Mouse (Mus musculus): ENCODE results near the gene Igf2bp3.
A peak's percentile ranks its signal among the peaks of the same experiment; 100 is the strongest.

Igf2bp3 gene

GRCm38 (mm10) chr6:49132352-49133090, 82.2 kb downstream of the Igf2bp3 start:
- no peak for DNase-seq (ENCODE audit: low spot score)

GRCm38 (mm10) chr6:49131855-49132254, 82.9 kb downstream of the Igf2bp3 start:
- no peak for DNase-seq (ENCODE audit: low spot score)

DNA sequence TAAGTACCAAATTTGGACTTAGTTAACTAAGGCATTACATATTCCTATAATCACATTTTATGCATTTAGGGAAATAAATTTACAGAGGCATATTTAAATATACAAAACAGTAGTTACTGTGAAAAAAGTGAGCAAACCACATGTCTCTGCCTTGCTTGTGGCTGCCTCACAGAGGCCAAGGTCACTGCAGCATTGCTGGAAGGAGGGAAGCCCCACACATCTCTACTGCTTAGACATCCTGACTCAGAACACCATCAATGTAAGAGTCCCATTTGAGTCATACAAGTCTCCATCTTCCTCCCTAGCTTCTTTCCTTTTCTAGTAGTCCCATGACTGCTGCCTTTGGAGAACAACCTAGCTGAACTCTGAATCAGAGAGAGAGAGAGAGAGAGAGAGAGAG, 84.4 kb downstream of the Igf2bp3 start:
- DNase-seq (ENCODE audit: low spot score): no peak

GRCm38 (mm10) chr6:49120370-49120769, 94.4 kb downstream of the Igf2bp3 start:
- DNase-seq (ENCODE audit: low spot score): no peak

GRCm38 (mm10) chr6:49119462-49120135, 95.2 kb downstream of the Igf2bp3 start:
- no peak for DNase-seq (ENCODE audit: low spot score)

DNA sequence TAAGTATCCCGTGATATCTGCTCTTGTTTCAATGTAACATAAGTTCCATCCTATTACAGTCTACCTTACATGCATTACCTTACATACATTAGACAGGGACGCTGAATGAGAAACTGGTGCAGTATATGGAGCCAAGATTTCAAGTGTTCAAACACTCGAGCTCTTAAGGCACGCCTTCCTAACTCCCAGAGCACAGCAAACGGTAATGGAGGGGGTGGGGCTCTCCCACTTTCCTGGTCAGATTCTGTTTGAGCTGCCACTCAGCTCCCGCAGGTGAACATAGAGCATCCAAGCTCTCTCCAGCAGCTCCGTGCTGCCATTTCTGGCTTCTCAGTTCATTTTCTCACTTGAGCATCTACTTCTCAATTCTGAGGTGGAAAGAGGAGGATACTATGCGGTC, 96.3 kb downstream of the Igf2bp3 start:
- no peak for DNase-seq (ENCODE audit: low spot score)

- no peak for DNase-seq (ENCODE audit: low spot score)
Measured at GRCm38 (mm10) chr6:49116241-49116640, 98.5 kb downstream of the Igf2bp3 start.

DNA sequence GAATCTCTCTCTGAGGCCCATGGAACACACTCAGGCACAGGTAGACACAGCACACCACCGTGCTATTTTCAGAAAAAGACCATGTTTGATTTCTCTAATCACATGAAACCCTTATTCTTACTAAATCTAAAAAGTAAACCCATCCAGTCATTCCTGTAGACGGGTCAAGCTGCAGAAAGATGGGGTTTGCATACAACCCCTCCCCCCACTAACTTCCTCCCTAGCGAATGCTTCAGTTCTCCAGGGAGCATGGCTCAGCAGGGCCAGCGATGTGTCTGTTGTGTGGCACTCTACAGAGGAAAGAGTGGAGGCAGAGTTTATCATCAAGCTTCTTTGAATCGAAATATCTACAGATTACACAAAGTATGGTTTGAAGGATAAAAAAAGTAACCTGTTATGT, 99.2 kb downstream of the Igf2bp3 start:
- no peak for DNase-seq (ENCODE audit: low spot score)

DNA sequence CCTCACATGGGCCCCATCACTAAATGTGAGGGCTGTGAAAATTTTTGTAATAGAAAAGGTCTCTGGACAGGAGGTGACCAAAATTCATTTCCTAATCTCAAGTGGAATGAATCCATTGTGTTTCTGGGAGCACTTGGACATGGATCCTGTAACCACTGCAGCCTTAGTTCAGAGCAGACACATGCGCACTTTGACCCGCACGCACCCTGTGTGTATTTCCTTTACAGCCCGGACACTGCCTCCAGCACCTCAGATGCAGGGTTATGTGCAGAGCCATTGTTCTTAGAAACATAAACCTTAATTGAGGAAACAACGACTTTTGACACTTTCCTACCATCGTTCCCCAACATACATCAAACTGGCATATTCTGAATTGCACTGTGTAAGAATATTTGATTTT, 100.3 kb downstream of the Igf2bp3 start:
- DNase-seq (ENCODE audit: low spot score): no peak

DNA sequence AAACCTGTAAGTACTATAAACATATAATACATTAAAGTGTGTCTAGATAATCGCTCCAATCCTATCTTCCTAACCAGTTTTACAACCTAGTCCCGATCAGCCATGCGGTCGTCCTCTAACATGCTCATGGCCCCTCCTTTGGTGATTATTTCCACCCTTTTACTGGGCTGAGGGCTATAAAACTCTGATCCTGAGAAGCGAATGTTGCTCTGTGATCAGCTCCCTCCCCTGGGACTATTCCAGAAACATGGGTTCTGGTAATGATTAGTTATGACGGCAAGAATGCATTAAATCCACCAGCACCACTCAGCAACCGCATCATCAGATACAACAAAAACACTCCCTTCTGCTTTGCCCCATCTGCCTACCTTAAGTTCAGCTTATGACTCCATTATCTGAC, 100.9 kb downstream of the Igf2bp3 start:
- no peak for DNase-seq (ENCODE audit: low spot score)

GRCm38 (mm10) chr6:49109196-49109595, 105.6 kb downstream of the Igf2bp3 start:
- no peak for DNase-seq (ENCODE audit: low spot score)

- no peak for DNase-seq (ENCODE audit: low spot score)
Measured at GRCm38 (mm10) chr6:49106746-49107500, 107.8 kb downstream of the Igf2bp3 start.

DNA sequence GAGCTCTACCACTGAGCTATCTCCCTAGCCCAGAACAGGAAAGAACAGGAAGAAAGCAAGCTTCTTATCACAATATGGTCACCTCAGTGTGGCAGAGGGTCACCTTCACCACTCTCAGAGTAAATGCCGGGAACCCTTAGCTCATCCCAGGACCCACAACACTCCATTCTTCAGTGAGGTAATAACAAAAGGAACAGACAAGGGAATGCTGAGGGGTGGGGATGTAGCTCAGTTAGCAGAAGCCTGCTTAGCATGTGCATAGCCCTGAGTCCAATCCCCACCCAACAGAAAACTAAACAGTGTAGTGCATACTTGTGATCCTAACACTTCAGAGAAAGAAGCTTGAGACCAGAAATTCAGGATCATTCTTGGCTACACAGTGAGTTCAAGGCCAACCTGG, 115.7 kb downstream of the Igf2bp3 start:
- DNase-seq (ENCODE audit: low spot score): no peak

GRCm38 (mm10) chr6:49097596-49098110, 117.1 kb downstream of the Igf2bp3 start:
- DNase-seq (ENCODE audit: low spot score): no peak

GRCm38 (mm10) chr6:49096933-49097461, 117.8 kb downstream of the Igf2bp3 start:
- peak; percentile 89 for DNase-seq (ENCODE audit: low spot score)

- DNase-seq (ENCODE audit: low spot score): peak; percentile 73
Measured at GRCm38 (mm10) chr6:49096421-49096820, 118.3 kb downstream of the Igf2bp3 start.

GRCm38 (mm10) chr6:49094968-49095367, 119.8 kb downstream of the Igf2bp3 start:
- no peak for DNase-seq (ENCODE audit: low spot score)

DNA sequence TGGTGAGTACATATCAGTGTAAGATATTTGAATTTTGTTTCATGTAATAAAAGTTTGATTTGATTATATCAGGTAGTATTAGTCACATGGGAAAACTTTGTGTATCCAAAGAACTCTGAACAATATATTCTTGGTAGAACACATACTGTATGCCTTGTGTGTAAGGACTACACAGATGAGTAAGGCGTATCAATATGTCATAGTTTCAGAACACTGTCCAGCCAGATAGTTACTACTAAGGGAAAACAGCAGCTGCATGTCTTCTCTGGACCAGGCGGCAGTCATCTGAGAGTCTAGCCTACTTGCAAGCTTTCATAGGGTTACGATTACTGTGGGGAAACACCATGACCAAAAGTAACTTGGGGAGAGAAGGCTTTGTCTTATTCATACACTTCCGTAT, 131.7 kb downstream of the Igf2bp3 start:
- DNase-seq (ENCODE audit: low spot score): no peak

- no peak for DNase-seq (ENCODE audit: low spot score)
Measured at GRCm38 (mm10) chr6:49079313-49079712, 135.4 kb downstream of the Igf2bp3 start.

- no peak for DNase-seq (ENCODE audit: low spot score)
Measured at GRCm38 (mm10) chr6:49077894-49078293, 136.9 kb downstream of the Igf2bp3 start.

- no peak for DNase-seq (ENCODE audit: low spot score)
Measured at GRCm38 (mm10) chr6:49074117-49074490, 140.7 kb downstream of the Igf2bp3 start.

DNA sequence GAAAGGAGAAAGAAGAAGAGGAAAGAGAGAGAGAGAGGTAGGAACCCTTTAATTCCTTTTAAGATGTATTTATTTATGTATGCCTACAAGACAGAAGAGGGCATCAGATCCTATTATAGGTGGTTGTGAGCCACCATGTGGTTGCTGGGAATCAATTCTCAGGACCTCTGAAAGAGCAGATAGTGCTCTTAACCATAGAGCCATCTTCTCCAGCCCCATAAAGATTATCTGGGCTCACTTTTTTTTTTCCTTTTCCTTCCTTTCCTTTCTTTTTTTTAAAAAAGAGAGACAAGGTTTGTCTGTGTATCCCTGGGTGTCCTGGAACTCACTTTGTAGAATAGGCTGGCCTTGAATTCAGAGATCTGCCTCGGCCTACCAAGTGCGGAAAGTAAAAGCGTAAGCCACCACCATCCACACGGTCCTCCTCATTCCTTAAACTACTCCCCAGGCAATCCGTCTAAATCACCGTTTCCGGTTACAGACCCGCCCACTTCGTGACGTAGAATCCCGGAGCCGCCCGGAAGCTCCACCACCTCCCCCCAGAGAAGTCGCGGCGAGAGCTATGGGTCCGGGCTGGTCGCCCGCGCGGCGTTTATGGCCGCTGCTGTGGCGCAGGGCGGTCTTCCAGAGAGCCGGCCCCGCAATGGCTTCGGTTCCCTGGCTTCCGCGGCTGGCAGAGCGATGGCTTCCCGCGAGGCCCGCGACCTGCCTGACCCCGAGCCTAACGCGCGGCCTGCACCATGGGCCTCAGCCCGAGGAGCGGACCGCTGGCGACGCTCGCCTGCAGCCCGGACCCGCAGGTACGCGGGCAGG, 141.2 kb downstream of the Igf2bp3 start, which contains the start of gene Malsu1:
TSS of gene Malsu1 (plus strand) at position 492 of the 813 bp plus-strand sequence.
- peak; percentile 96 for DNase-seq (ENCODE audit: low spot score)
